Mouse (Mus musculus): ENCODE measurements at regions not wholly inside any gene's neighbourhood (a gene's known extent, or its start where the extent isn't known, plus 50 kb on each side); places are given as distances from the start of the nearest gene placed in this dataset.

DNA sequence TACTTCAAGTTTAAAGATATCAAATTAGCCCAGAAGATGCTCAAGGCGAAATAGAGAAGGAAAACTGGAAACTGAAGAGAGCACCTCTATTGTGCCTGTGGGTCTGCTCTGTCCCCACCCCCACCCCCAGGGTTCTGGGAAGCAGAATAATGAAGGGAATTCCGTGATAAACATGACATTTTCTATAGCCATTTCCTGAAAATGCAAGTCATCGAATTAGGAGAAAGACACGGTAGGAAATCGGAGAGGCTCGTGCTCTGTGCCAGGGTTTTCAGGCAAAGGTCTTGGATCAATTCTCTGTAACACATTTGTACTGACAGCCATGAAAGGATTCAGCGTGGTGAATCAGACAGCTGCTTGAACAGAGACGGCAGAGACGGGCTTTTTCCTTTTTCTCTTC is 152.7 kb downstream of the Phlda1 start:
- ATAC-seq (replicated peaks; ENCODE audit: low FRiP score), result no peak; the same call in 1 of the 2 replicates
- Histone ChIP-seq H3K9ac (no peak overlapping the region), H3K4me1 (peaks cover 18% of the 10 kb centered on the region), H3K4me2 (peak overlapping the region; percentile 24), H3K9me3 (replicated peaks) (no peaks in the 10 kb centered on the region), H3K4me3 (replicated peaks) (no peak overlapping the region), H3K36me3 (no peaks in the 10 kb centered on the region), H3K27me3 (no peaks in the 10 kb centered on the region), H3K27ac (no peak overlapping the region)
- WGBS, result 37% methylated on average over 9 of the region's 9 CpGs

DNA sequence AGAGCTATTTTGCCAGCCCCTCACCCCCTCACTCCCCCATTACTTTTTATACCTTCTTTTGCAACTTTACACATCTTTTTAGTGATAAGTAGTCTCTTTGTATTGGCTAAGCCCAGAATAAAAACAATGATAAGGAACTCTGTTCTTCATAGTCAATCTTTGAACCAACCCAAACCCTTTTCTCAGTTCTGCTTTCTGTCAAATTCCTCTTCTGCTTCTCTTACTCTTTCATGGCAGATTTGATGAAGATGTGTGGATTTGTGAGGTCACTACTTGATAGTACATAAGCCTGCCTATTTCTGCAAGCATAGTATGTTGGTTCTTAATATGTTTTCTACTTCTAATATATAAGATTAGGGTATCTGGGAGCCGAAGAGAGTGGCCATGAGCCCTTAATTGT is 156.6 kb downstream of the Phlda1 start:
- Histone ChIP-seq H3K4me2 (no peak overlapping the region), H3K9me3 (replicated peaks) (no peaks in the 10 kb centered on the region), H3K27me3 (no peaks in the 10 kb centered on the region), H3K4me3 (replicated peaks) (no peak overlapping the region), H3K9ac (no peak overlapping the region), H3K4me1 (peaks cover 22% of the 10 kb centered on the region), H3K27ac (no peak overlapping the region), H3K36me3 (no peaks in the 10 kb centered on the region)
- ATAC-seq (replicated peaks; ENCODE audit: low FRiP score), result no peak
- WGBS, result 83% methylated on average over 1 of the region's 1 CpGs

DNA sequence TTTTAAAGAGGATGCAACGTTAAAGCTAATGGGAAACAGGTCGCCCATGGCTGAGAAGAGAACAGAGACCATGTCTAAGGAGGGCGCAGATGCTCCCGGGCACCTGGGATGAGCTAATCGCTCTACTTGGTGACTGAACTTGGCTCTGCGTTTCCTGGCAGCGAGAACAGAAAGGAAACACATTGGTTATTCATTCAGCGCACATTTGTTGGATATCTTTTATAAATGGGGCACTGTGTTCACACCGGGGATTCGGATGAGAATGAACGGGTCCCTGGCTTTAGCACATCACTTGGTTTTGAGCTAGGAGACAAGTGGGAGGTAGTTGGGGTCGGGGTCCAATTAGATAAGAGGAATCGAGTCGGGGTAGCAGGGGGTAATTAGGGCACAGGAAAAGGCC is 159.7 kb downstream of the Phlda1 start:
- no peaks in the 10 kb centered on the region for H3K9me3 ChIP-seq (replicated peaks)
- H3K27ac ChIP-seq, result no peak overlapping the region
- H3K4me2 ChIP-seq, result no peak overlapping the region
- no peaks in the 10 kb centered on the region for H3K36me3 ChIP-seq
- H3K27me3 ChIP-seq, result no peaks in the 10 kb centered on the region
- no peak overlapping the region for H3K9ac ChIP-seq
- peaks cover 27% of the 10 kb centered on the region for H3K4me1 ChIP-seq
- 87% methylated on average over 14 of the region's 14 CpGs for WGBS
- no peak overlapping the region for H3K4me3 ChIP-seq (replicated peaks)
- ATAC-seq (replicated peaks; ENCODE audit: low FRiP score), result no peak

DNA sequence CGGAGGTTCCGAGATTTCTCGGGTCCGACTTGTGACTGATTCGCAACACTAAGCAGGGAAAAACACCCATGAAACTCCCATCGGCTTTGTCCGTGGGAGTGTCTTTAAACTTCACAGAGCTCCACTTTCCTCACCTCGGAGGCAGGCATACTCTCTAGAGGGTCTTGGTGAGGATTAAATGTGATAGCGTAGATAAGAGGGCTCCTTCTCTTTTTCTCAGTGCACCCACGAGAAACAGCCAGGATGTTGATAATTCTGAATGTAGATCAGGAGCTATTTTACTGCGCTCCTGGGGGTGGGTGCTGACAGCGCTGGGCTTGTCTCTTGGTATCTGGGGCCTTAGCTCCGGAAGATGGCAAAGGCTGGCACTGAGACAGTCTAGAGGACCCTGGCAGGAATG is 160.9 kb downstream of the Phlda1 start:
- H3K27me3 ChIP-seq, result no peaks in the 10 kb centered on the region
- no peaks in the 10 kb centered on the region for H3K36me3 ChIP-seq
- H3K27ac ChIP-seq, result no peak overlapping the region
- H3K9ac ChIP-seq, result no peak overlapping the region
- H3K9me3 ChIP-seq (replicated peaks), result no peaks in the 10 kb centered on the region
- WGBS, result 56% methylated on average over 13 of the region's 13 CpGs
- peaks cover 35% of the 10 kb centered on the region for H3K4me1 ChIP-seq
- no peak overlapping the region for H3K4me2 ChIP-seq
- ATAC-seq (replicated peaks; ENCODE audit: low FRiP score), result no peak
- H3K4me3 ChIP-seq (replicated peaks), result no peak overlapping the region

DNA sequence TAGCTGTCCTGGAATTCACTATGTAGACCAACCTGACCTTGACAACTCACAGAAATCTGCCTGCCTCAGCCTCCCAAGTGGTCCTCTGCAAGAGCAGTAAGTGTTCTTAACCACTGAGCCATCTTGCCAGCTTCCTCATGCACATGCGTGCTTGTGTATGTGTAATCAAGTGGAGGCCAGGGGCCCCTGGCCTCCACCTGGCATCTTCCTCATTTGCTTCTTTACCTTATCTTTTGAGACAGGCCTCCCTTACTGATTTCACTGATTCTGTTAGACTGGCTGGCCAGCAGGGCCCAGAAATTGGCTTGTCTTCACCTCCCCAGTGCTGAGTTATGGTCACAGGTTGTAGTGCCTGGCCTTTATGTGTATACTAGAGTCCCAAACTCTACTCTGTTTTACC is 162.6 kb downstream of the Phlda1 start:
- Histone ChIP-seq H3K9ac (no peak overlapping the region), H3K4me2 (no peak overlapping the region), H3K9me3 (replicated peaks) (no peaks in the 10 kb centered on the region), H3K27ac (no peak overlapping the region), H3K4me1 (peaks cover 50% of the 10 kb centered on the region), H3K4me3 (replicated peaks) (no peak overlapping the region), H3K27me3 (no peaks in the 10 kb centered on the region), H3K36me3 (no peaks in the 10 kb centered on the region)
- 93% methylated on average over 1 of the region's 1 CpGs for WGBS
- no peak for ATAC-seq (replicated peaks; ENCODE audit: low FRiP score)

DNA sequence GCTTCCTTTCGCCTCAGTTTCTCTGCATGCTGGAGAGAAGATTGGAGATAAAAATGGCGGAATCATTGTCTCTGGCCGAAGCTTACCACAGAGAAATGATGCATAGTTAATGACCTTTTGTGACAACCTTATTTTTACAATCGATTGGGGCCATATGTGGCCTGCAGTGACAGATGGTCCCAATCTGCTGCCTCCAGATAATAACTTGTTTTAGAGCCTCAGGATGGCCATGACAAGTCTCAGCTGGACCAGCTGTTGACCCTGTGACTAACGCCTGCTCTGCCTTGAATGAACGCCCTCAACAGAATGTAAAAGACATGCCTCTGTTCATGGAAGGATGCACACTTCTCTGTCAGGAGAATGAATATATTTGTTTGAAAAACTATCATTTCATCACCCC is 163.6 kb downstream of the Phlda1 start:
- Histone ChIP-seq H3K4me2 (no peak overlapping the region), H3K4me3 (replicated peaks) (no peak overlapping the region), H3K36me3 (no peaks in the 10 kb centered on the region), H3K9me3 (replicated peaks) (no peaks in the 10 kb centered on the region), H3K9ac (no peak overlapping the region), H3K27ac (peak overlapping the region; percentile 63; the same call in 1 of the 2 replicates), H3K4me1 (peaks cover 58% of the 10 kb centered on the region), H3K27me3 (no peaks in the 10 kb centered on the region)
- ATAC-seq (replicated peaks; ENCODE audit: low FRiP score), result peak; percentile 52; the same call in 1 of the 2 replicates
- WGBS, result 39% methylated on average over 6 of the region's 6 CpGs

DNA sequence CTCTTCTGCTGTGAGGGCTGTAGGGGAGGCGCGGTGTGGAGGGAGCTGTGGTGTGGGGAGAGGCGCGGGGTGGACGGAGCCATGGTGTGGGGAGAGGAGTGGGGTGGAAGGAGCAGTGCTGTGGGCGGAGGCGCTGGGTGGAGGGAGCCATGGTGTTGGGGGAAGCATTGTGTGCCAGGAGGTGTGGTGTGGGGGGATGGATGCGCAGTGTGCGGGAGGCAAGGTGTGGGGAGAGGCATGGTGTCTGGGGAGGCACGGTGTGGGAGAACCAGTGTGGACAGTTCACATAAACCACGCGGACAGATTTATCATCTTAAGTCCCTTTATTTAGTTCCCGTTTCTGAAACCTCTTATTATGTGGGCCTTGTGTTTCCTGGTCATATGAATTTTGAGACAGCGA is 164.6 kb downstream of the Phlda1 start:
- Histone ChIP-seq H3K9ac (no peak overlapping the region), H3K36me3 (no peaks in the 10 kb centered on the region), H3K27me3 (no peaks in the 10 kb centered on the region), H3K9me3 (replicated peaks) (no peaks in the 10 kb centered on the region), H3K4me3 (replicated peaks) (no peak overlapping the region), H3K27ac (peak overlapping the region; percentile 63), H3K4me2 (peak overlapping the region; percentile 32), H3K4me1 (peaks cover 58% of the 10 kb centered on the region)
- WGBS, result 48% methylated on average over 14 of the region's 14 CpGs
- peak; percentile 49 for ATAC-seq (replicated peaks; ENCODE audit: low FRiP score)

DNA sequence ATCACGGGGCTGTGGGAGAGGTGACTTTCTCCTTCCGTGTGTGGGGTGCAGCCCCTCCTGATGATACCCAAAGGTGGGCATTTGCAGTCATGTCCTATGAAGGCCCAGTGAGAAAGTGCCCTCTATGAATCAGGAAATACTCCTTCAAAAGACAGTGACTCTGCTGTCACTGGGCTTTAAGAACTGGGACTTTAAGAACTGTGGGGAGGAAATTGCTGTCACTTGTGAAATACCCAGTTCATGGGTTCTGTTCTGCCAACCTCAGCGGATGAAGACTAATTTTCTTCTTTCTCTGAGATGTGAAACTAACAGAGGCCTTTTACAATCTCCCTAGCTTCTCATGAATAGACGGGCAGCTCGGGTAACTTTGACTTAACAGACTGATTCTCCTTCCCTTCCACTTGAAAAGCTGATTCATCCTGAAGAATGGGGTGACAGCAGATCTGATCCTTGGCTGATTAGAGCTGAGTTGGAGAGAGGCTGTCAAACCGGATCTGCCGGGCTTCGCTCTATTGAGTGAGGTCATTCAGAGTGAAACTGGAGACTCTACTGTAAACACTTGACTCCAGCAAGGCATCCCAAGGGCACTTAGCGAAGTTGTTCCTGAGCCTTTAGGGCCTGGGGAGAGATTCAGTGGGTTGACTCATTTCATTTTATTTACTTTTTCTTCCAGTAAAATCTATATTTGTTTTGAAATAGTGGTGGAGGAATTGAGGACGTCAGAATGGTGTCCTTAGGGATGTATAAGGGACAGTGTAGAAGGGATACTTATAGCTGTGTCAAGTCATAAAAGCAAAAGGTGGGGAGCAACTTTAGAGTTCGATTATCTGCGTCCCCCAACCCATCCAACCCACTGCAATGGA is 166.6 kb downstream of the Phlda1 start:
- H3K27ac ChIP-seq, result peak overlapping the region; percentile 76
- no peaks in the 10 kb centered on the region for H3K36me3 ChIP-seq
- H3K27me3 ChIP-seq, result no peaks in the 10 kb centered on the region
- H3K4me3 ChIP-seq (replicated peaks), result no peak overlapping the region
- WGBS, result 26% methylated on average over 12 of the region's 12 CpGs
- H3K4me2 ChIP-seq, result no peak overlapping the region
- peak; percentile 89 for ATAC-seq (replicated peaks; ENCODE audit: low FRiP score)
- H3K9ac ChIP-seq, result no peak overlapping the region
- no peaks in the 10 kb centered on the region for H3K9me3 ChIP-seq (replicated peaks)
- H3K4me1 ChIP-seq, result peaks cover 55% of the 10 kb centered on the region

DNA sequence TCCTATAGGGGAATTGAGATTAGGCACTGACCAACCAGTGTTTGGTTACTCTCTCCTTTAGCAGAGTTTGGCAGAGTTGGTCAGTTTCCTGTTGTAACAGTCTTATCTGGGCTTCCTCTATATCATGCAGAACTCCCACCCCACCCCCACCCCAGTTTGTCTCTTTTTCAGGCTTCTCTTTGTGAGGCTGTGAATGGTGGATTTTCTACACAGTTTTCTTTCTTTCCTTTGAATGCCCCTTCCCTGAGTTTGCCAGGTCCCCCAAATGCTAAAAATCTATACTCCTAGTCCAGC is 167.2 kb downstream of the Phlda1 start:
- Histone ChIP-seq H3K4me3 (replicated peaks) (no peak overlapping the region), H3K27ac (peak overlapping the region; percentile 76), H3K27me3 (no peaks in the 10 kb centered on the region), H3K4me2 (no peak overlapping the region), H3K4me1 (peaks cover 55% of the 10 kb centered on the region), H3K9me3 (replicated peaks) (no peaks in the 10 kb centered on the region), H3K36me3 (no peaks in the 10 kb centered on the region), H3K9ac (no peak overlapping the region)
- ATAC-seq (replicated peaks; ENCODE audit: low FRiP score), result 0 out of 2 replicates have a peak, but pooled peaks have one; percentile 35

DNA sequence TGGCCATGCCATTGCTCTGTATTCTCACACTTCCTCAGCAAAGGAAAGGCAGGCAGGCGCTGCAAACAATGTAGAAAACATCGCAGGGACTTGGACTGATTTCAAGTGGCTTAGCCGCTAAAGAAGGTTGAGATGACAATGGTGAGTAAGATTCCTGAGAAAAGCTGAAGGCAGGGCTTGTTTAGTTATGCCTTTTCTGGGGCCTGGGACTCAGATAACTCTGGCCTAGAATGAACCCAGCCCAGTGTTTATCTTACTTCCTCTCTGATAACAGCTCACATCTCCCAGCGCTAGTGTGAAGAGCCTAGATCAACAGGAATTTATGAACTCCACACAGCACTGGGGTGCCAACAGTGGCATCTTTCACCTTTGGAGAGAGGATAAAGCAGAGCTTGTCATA is 170.2 kb downstream of the Phlda1 start:
- no peaks in the 10 kb centered on the region for H3K27me3 ChIP-seq
- H3K27ac ChIP-seq, result no peak overlapping the region
- peaks cover 36% of the 10 kb centered on the region for H3K4me1 ChIP-seq
- H3K9me3 ChIP-seq (replicated peaks), result no peaks in the 10 kb centered on the region
- H3K4me3 ChIP-seq (replicated peaks), result no peak overlapping the region
- ATAC-seq (replicated peaks; ENCODE audit: low FRiP score), result no peak
- H3K36me3 ChIP-seq, result no peaks in the 10 kb centered on the region
- no peak overlapping the region for H3K9ac ChIP-seq
- no peak overlapping the region for H3K4me2 ChIP-seq
- WGBS, result 46% methylated on average over 4 of the region's 4 CpGs

DNA sequence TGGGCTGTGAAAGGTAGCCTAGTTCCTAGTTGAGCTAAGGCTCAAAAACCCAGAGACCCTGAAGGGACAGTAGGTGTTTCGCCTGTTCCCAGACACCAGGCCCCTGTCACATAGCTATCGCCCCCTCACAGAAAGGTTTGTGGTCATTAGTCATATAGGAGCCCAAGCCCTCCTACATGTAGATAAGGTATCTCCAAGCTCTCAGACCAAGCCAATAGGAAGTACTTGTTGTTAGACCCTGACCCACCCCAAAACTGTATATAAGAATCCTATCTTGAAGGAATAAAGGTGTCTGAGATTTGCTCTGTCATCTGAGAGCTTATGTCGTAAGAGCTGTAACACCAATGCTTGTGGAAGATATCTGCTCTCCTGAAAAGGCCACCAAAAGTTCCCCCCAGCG is 174.8 kb downstream of the Phlda1 start:
- Histone ChIP-seq H3K4me3 (replicated peaks) (no peak overlapping the region), H3K4me1 (peaks cover 12% of the 10 kb centered on the region), H3K4me2 (no peak overlapping the region), H3K9me3 (replicated peaks) (no peaks in the 10 kb centered on the region), H3K36me3 (no peaks in the 10 kb centered on the region), H3K27ac (no peak overlapping the region), H3K27me3 (no peaks in the 10 kb centered on the region), H3K9ac (no peak overlapping the region)
- 93% methylated on average over 4 of the region's 4 CpGs for WGBS
- ATAC-seq (replicated peaks; ENCODE audit: low FRiP score), result no peak

DNA sequence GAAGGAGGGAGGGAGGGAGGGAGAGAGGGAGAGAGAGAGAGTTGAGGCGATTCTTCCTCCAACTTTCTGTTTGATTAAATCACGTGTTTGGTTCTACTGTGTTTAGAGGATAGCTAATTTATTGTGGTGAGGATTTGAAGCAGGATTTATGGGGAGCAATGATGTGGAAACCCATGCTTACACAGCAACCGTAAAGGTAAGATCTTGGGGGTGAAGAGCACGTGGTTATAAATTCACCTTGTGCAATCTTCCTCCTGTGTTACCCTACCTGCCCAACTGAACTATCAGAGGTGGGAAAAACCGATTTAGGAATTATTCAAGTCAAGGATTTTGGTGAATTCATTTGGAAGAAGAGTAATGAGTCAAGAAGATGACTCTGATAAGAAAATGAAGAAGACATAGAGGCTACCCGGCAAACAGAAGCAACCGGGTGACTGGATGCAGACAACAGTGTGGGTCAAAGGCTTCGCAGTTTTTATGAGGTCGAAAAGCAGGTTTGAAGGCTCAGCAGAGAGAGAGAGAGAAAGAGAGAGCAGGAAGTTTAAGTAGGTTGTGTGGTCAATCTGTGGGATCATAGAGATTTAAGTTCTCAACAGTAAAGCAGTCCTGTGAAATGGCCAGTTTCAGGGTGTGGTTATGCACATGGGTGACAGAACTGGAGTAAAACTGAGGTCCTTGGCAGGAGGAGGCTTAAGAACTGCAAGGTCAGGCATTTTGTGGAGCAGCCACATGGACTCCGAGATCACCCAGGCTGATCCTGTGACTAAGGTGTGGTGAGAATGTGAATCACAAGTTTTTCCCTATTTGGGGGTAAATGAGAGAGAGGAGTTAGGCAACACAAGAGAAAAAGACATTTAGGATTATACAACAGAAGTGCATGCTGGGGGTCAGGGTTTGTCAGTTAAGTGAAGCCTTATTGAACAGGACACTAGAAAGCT is 178.6 kb downstream of the Phlda1 start:
- Histone ChIP-seq H3K27ac (no peak overlapping the region), H3K4me2 (no peak overlapping the region), H3K4me1 (peaks cover 21% of the 10 kb centered on the region), H3K4me3 (replicated peaks) (no peak overlapping the region), H3K27me3 (no peaks in the 10 kb centered on the region), H3K9ac (no peak overlapping the region), H3K9me3 (replicated peaks) (no peaks in the 10 kb centered on the region), H3K36me3 (no peaks in the 10 kb centered on the region)
- ATAC-seq (replicated peaks; ENCODE audit: low FRiP score), result no peak
- WGBS, result 43% methylated on average over 10 of the region's 10 CpGs

Data from kidney, embryonic 15.5 days (tissue).